Mouse (Mus musculus) kidney, adult 2 months (tissue): ENCODE data around the gene Vmn1r215.

Experiments used
- CTCF ChIP-seq: fragments of 200-500 bp; conservative IDR thresholded peaks from 2 replicates; pipeline ENCODE4 v1.5.1; 2011; ENCODE audit warnings: low read depth, mild to moderate bottlenecking, control low read depth, low read length, moderate library complexity, mixed read lengths; ENCODE audit not compliant: insufficient read depth, insufficient read length
- POLR2A ChIP-seq: fragments of 200-500 bp; IDR thresholded peaks from one replicate; pipeline ENCODE4 v1.6.1; 2011; ENCODE audit warnings: low read depth, low read length, control low read depth

DNA sequence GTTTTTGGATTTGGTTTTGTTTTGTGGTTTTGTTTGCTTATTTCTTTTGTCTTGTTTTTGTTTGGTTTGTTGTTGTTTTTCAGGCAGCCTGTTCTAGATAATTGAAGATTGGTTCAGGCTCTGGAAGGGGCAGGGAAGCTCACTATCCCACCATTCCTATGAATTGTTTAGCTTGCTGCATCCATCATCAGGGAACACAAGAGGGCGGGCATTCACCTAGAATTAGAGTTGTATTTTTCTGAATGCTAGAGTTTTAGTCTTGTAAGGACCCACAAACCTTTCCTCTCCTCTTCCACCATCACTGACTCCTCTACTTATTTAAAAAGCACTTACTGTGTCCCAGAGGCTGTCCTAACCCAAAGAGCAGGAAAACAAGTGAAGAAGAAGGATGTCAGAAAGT is 10.0 kb upstream of the Vmn1r215 start:
- TF ChIP-seq POLR2A: no peak
- TF ChIP-seq CTCF: no peak
